Mouse (Mus musculus) liver, embryonic 15.5 days (tissue): ENCODE data around the gene Rere. TPM values are rescaled to one million over a fixed set of nuclear protein-coding genes. Genes with fewer than 3 reads are reported as not detected.
A peak's percentile ranks its signal among the peaks of the same experiment; 100 is the strongest.

Experiments
- ATAC-seq: fragments of 200-750 bp; cut with Nextera tagmentation; 2 replicates; pipeline ENCODE4 v1.8.0; 2017; ENCODE audit warnings: moderate number of reproducible peaks, mild to moderate bottlenecking, moderate library complexity; ENCODE audit not compliant: insufficient read depth
- H3K27ac ChIP-seq: fragments of 300-500 bp; sonication (generic); replicated peaks from 2 replicates; pipeline ENCODE4 v1.5.1; 2015; ENCODE audit warnings: mild to moderate bottlenecking, inconsistent platforms
- H3K27me3 ChIP-seq: fragments of 300-500 bp; sonication (generic); 2 replicates; pipeline ENCODE4 v1.6.1; 2015; ENCODE audit warnings: mild to moderate bottlenecking, inconsistent platforms
- H3K36me3 ChIP-seq: fragments of 300-500 bp; sonication (generic); replicated peaks from 2 replicates; pipeline ENCODE4 v1.6.1; 2015; ENCODE audit warnings: moderate library complexity, mild to moderate bottlenecking, inconsistent platforms
- H3K4me1 ChIP-seq: fragments of 300-500 bp; sonication (generic); replicated peaks from 2 replicates; pipeline ENCODE4 v1.6.1; 2015; ENCODE audit warnings: inconsistent platforms
- H3K4me2 ChIP-seq: fragments of 300-500 bp; sonication (generic); 2 replicates; pipeline ENCODE4 v1.6.1; 2015; ENCODE audit warnings: moderate library complexity, mild to moderate bottlenecking, inconsistent platforms
- H3K4me3 ChIP-seq: fragments of 300-500 bp; sonication (generic); replicated peaks from 2 replicates; pipeline ENCODE4 v1.5.1; 2015; ENCODE audit warnings: mild to moderate bottlenecking, inconsistent platforms
- H3K9ac ChIP-seq: fragments of 300-500 bp; sonication (generic); 2 replicates; pipeline ENCODE4 v1.6.1; 2015; ENCODE audit warnings: moderate library complexity, mild to moderate bottlenecking, inconsistent platforms
- H3K9me3 ChIP-seq: fragments of 300-500 bp; sonication (generic); replicated peaks from 2 replicates; pipeline ENCODE4 v1.6.1; 2016; ENCODE audit warnings: inconsistent platforms
- WGBS: fragments of 180-500 bp; shearing (Covaris S2); methylation state at CpG from one replicate; pipeline ENCODE4 v1.1.7; 2015; ENCODE audit warnings: mixed read lengths; ENCODE audit not compliant: insufficient replicate concordance; 5-methylcytosine and 5-hydroxymethylcytosine counted together
- polyA plus RNA-seq: library from polyadenylated mRNA; unstranded; fragments of >200 nt; fragmentation: Nextera tagmentation; extraction: Ambion mirVana; gene quantifications from 2 replicates; pipeline ENCODE4 v1.2.1, GENCODE M21; 2015

Gene Rere
- polyA plus RNA-seq, 1 experiment from 2014 or later, result 5.3 TPM

- H3K4me1 ChIP-seq, result peaks cover 25% of the 10 kb centered on the region
- 66% methylated on average over 3 of the region's 3 CpGs for WGBS
- no peaks in the 10 kb centered on the region for H3K9me3 ChIP-seq
Measured at GRCm38 (mm10) chr4:150388518-150388917, 107.1 kb downstream of the Rere start.

GRCm38 (mm10) chr4:150393607-150394006 lies 112.2 kb downstream of the Rere start:
- H3K27me3 ChIP-seq, result no peaks in the 10 kb centered on the region
- H3K4me3 ChIP-seq, result no peak overlapping the region
- H3K4me2 ChIP-seq, result no peak overlapping the region
- H3K9ac ChIP-seq, result no peak overlapping the region
- H3K27ac ChIP-seq, result no peak overlapping the region
- no peaks in the 10 kb centered on the region for H3K9me3 ChIP-seq
- WGBS, result 66% methylated on average over 8 of the region's 8 CpGs
- no peaks in the 10 kb centered on the region for H3K36me3 ChIP-seq
- no peak for ATAC-seq
- H3K4me1 ChIP-seq, result peaks cover 51% of the 10 kb centered on the region

More at GRCm38 (mm10) chr4:150388518-150388917, 107.1 kb downstream of the Rere start:
- H3K9ac ChIP-seq, result no peak overlapping the region
- no peak overlapping the region for H3K4me2 ChIP-seq
- H3K4me3 ChIP-seq, result no peak overlapping the region
- H3K27me3 ChIP-seq, result no peaks in the 10 kb centered on the region
- H3K36me3 ChIP-seq, result no peaks in the 10 kb centered on the region
- no peak overlapping the region for H3K27ac ChIP-seq
- no peak for ATAC-seq

GRCm38 (mm10) chr4:150394091-150394490 lies 112.6 kb downstream of the Rere start:
- peaks cover 51% of the 10 kb centered on the region for H3K4me1 ChIP-seq
- H3K36me3 ChIP-seq, result no peaks in the 10 kb centered on the region
- H3K27me3 ChIP-seq, result no peaks in the 10 kb centered on the region
- no peak for ATAC-seq
- no peak overlapping the region for H3K4me3 ChIP-seq
- H3K9me3 ChIP-seq, result no peaks in the 10 kb centered on the region
- H3K9ac ChIP-seq, result no peak overlapping the region
- no peak overlapping the region for H3K27ac ChIP-seq
- WGBS, result 74% methylated on average over 4 of the region's 4 CpGs
- no peak overlapping the region for H3K4me2 ChIP-seq

- Histone ChIP-seq H3K27me3 (no peaks in the 10 kb centered on the region), H3K27ac (no peak overlapping the region), H3K9me3 (no peaks in the 10 kb centered on the region), H3K4me2 (no peak overlapping the region), H3K9ac (no peak overlapping the region), H3K4me1 (peaks cover 59% of the 10 kb centered on the region), H3K36me3 (no peaks in the 10 kb centered on the region), H3K4me3 (no peak overlapping the region)
- no peak for ATAC-seq
Measured at GRCm38 (mm10) chr4:150396339-150396738, 114.9 kb downstream of the Rere start.

GRCm38 (mm10) chr4:150396826-150397620 lies 115.6 kb downstream of the Rere start:
- H3K36me3 ChIP-seq, result no peaks in the 10 kb centered on the region
- no peak overlapping the region for H3K9ac ChIP-seq
- 38% methylated on average over 13 of the region's 13 CpGs for WGBS
- H3K27me3 ChIP-seq, result no peaks in the 10 kb centered on the region
- H3K4me2 ChIP-seq, result 0 out of 2 replicates have a peak overlapping the region, but pooled peaks have one; percentile 5
- peaks cover 60% of the 10 kb centered on the region for H3K4me1 ChIP-seq
- H3K4me3 ChIP-seq, result no peak overlapping the region
- H3K27ac ChIP-seq, result peak overlapping the region; percentile 35; the same call in 1 of the 2 replicates
- no peaks in the 10 kb centered on the region for H3K9me3 ChIP-seq
- no peak for ATAC-seq

- Histone ChIP-seq H3K4me3 (no peak overlapping the region), H3K27ac (no peak overlapping the region), H3K9ac (no peak overlapping the region), H3K9me3 (no peaks in the 10 kb centered on the region), H3K4me1 (peaks cover 63% of the 10 kb centered on the region), H3K36me3 (no peaks in the 10 kb centered on the region), H3K27me3 (no peaks in the 10 kb centered on the region), H3K4me2 (no peak overlapping the region)
- 60% methylated on average over 2 of the region's 2 CpGs for WGBS
- ATAC-seq, result no peak
Measured at GRCm38 (mm10) chr4:150399032-150399431, 117.6 kb downstream of the Rere start.

GRCm38 (mm10) chr4:150401830-150402607 lies 120.6 kb downstream of the Rere start:
- Histone ChIP-seq H3K27me3 (no peaks in the 10 kb centered on the region), H3K9ac (no peak overlapping the region), H3K4me2 (no peak overlapping the region), H3K4me3 (no peak overlapping the region), H3K9me3 (no peaks in the 10 kb centered on the region), H3K36me3 (no peaks in the 10 kb centered on the region), H3K4me1 (peaks cover 70% of the 10 kb centered on the region), H3K27ac (0 out of 2 replicates have a peak overlapping the region, but pooled peaks have one; percentile 54)
- no peak for ATAC-seq
- WGBS, result 28% methylated on average over 13 of the region's 13 CpGs

- Histone ChIP-seq H3K4me3 (no peak overlapping the region), H3K9me3 (no peaks in the 10 kb centered on the region), H3K36me3 (no peaks in the 10 kb centered on the region), H3K9ac (no peak overlapping the region), H3K4me1 (peaks cover 65% of the 10 kb centered on the region), H3K4me2 (no peak overlapping the region), H3K27ac (peak overlapping the region; percentile 54; the same call in 1 of the 2 replicates), H3K27me3 (no peaks in the 10 kb centered on the region)
- no peak for ATAC-seq
- 21% methylated on average over 4 of the region's 4 CpGs for WGBS
Measured at GRCm38 (mm10) chr4:150402608-150402985, 121.2 kb downstream of the Rere start.

GRCm38 (mm10) chr4:150403941-150404340 lies 122.5 kb downstream of the Rere start:
- no peaks in the 10 kb centered on the region for H3K36me3 ChIP-seq
- no peaks in the 10 kb centered on the region for H3K27me3 ChIP-seq
- WGBS, result 65% methylated on average over 11 of the region's 11 CpGs
- H3K27ac ChIP-seq, result no peak overlapping the region
- peaks cover 57% of the 10 kb centered on the region for H3K4me1 ChIP-seq
- no peaks in the 10 kb centered on the region for H3K9me3 ChIP-seq
- H3K9ac ChIP-seq, result no peak overlapping the region
- no peak overlapping the region for H3K4me3 ChIP-seq
- ATAC-seq, result no peak
- no peak overlapping the region for H3K4me2 ChIP-seq

- no peak overlapping the region for H3K9ac ChIP-seq
- no peak overlapping the region for H3K27ac ChIP-seq
- H3K27me3 ChIP-seq, result no peaks in the 10 kb centered on the region
- no peak for ATAC-seq
- H3K4me1 ChIP-seq, result peaks cover 57% of the 10 kb centered on the region
- H3K36me3 ChIP-seq, result no peaks in the 10 kb centered on the region
- H3K4me3 ChIP-seq, result no peak overlapping the region
- H3K4me2 ChIP-seq, result no peak overlapping the region
- H3K9me3 ChIP-seq, result no peaks in the 10 kb centered on the region
- WGBS, result 41% methylated on average over 6 of the region's 6 CpGs
Measured at GRCm38 (mm10) chr4:150404583-150404982, 123.1 kb downstream of the Rere start.

- no peak for ATAC-seq
- WGBS, result 28% methylated on average over 5 of the region's 5 CpGs
- no peaks in the 10 kb centered on the region for H3K36me3 ChIP-seq
- H3K9me3 ChIP-seq, result no peaks in the 10 kb centered on the region
- peak overlapping the region; percentile 44; the same call in 1 of the 2 replicates for H3K4me2 ChIP-seq
- H3K4me1 ChIP-seq, result peaks cover 52% of the 10 kb centered on the region
- H3K9ac ChIP-seq, result no peak overlapping the region
- no peak overlapping the region for H3K27ac ChIP-seq
- H3K4me3 ChIP-seq, result no peak overlapping the region
- H3K27me3 ChIP-seq, result no peaks in the 10 kb centered on the region
Measured at GRCm38 (mm10) chr4:150405786-150406185, 124.3 kb downstream of the Rere start.
